17 mouse cellular contexts compared by ENCODE assay signal in the genomic region with DNA sequence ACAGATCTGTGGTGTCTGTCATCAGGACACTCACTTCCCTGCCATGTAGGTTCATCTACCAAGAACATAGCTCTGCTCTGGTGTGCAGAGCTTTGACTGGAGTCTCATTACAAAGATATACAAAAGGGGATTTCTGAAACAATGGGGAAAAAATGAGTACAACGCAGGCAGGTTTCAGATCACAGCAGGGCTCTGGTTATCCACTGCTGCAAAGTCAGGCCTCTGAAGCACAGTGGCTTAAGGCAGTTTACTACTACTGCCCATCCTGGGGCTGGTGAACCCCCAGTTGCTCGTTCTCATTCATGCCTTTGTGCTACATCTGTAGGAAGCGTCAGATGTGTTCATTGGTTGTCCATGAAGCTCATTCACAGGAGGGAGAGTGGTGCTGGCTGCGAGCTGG.
"Had no signal": no experiment of that assay in that cellular context is flagged by ENCODE, and none has a peak within 500 bp of the region (broad histone marks: within the 10 kb centered on the region; RNA-seq: fewer than 3 reads in every experiment).

No protein-coding gene starts in this region.

- H3K36me3 ChIP-seq: midbrain, embryonic 15.5 days had no signal

- ATAC-seq: liver, postnatal 0 days; midbrain, embryonic 15.5 days had no signal

- DNase-seq: kidney, postnatal 36 days; layer of hippocampus, adult 9-11 months; liver; liver, embryonic 13.5 days; liver, postnatal 0 days; lung, postnatal 14 days; retina, postnatal 1 day; right cerebral cortex, postnatal 4 days; spleen, adult 18-20 months; thymus, postnatal 36 days had no signal

- H3K9ac ChIP-seq: limb, embryonic 12.5 days; liver, embryonic 13.5 days; liver, postnatal 0 days; lung, embryonic 15.5 days; midbrain, embryonic 15.5 days; neural tube, embryonic 12.5 days had no signal

- H3K27ac ChIP-seq: limb, embryonic 12.5 days; liver, embryonic 13.5 days; lung, embryonic 15.5 days; macrophage; midbrain, embryonic 15.5 days; neural tube, embryonic 12.5 days had no signal

- H3K4me3 ChIP-seq: limb, embryonic 12.5 days; liver, embryonic 13.5 days; lung, embryonic 15.5 days; megakaryocyte, embryonic 14.5 days; midbrain, embryonic 15.5 days; neural tube, embryonic 12.5 days had no signal

- H3K9me3 ChIP-seq: limb, embryonic 12.5 days; liver, embryonic 13.5 days; lung, embryonic 15.5 days; megakaryocyte, embryonic 14.5 days; midbrain, embryonic 15.5 days; neural tube, embryonic 12.5 days had no signal

- H3K27me3 ChIP-seq: limb, embryonic 12.5 days; liver, embryonic 13.5 days; lung, embryonic 15.5 days; megakaryocyte, embryonic 14.5 days; midbrain, embryonic 15.5 days; neural tube, embryonic 12.5 days had no signal

- H3K4me2 ChIP-seq: limb, embryonic 12.5 days; liver, embryonic 13.5 days; lung, embryonic 15.5 days; midbrain, embryonic 11.5 days; midbrain, embryonic 15.5 days; neural tube, embryonic 12.5 days had no signal
